Mouse (Mus musculus) cortical plate, adult 2 months (tissue): ENCODE measurements around the gene Acsl6.

ENCODE experiments used
- CTCF ChIP-seq: fragments of 200-500 bp; IDR thresholded peaks from 2 replicates; pipeline ENCODE4 v1.5.1; 2011; ENCODE audit warnings: mild to moderate bottlenecking, control low read depth, low read length; ENCODE audit not compliant: insufficient read depth; ENCODE audit errors: extremely low read depth
- POLR2A ChIP-seq: fragments of 200-500 bp; IDR thresholded peaks from 2 replicates; pipeline ENCODE4 v1.6.1; 2011; ENCODE audit warnings: mild to moderate bottlenecking, low read length, control low read depth; ENCODE audit not compliant: insufficient read depth; ENCODE audit errors: extremely low read depth

DNA sequence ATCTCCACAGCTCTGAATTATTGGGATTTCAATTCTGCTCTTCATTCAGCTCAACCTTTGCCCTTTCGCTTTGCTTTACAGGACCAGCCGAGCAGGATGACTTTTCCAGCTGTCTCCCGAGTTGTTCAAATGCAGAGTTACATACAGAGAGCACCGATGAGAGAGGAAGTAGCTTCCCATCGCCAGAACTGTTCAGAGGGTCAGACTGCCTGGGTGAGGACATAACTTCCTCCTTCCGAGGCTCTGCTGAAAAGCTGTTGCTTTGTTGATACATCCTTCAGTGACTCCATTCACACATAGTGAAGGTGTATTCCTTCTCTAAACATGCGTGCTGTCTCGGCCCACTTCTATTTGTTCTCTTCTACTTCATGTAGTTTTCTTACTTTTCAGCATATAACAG, 86.8 kb downstream of the Acsl6 start:
- TF ChIP-seq CTCF = no peak
- TF ChIP-seq POLR2A = no peak
